Mouse (Mus musculus): ENCODE results near the gene Dtx3. TPM values are rescaled to one million over a fixed set of nuclear protein-coding genes. Genes with fewer than 3 reads are reported as not detected.
"Not testable (repeated sequence)": the region's sequence is repeated elsewhere in the genome, so short reads cannot be mapped to it uniquely, and the experiment has no call there.

Gene Dtx3
- polyA plus RNA-seq, 1 experiment, result 157 TPM

- 87% methylated on average over 8 of the region's 8 CpGs for WGBS
- Histone ChIP-seq H3K4me3 (replicated peaks; ENCODE audit: extremely low read depth, low read depth, low read length) (no peak overlapping the region), H3K4me1 (ENCODE audit: control insufficient read depth, insufficient read depth, low read length) (peaks cover 6% of the 10 kb centered on the region)
- TF ChIP-seq CTCF (IDR thresholded peaks at IDR 0.05; ENCODE audit: insufficient read depth, low read length) (no peak), POLR2A (IDR thresholded peaks at IDR 0.05; ENCODE audit: borderline replicate concordance, extremely low read depth, low read depth, low read length) (0 out of 2 replicates have a peak, but pooled peaks have one; percentile 2)
- no peak for DNase-seq
These were observed 1.6 kb upstream of the Dtx3 start for GRCm38 (mm10) chr10:127197104-127197503.

DNA sequence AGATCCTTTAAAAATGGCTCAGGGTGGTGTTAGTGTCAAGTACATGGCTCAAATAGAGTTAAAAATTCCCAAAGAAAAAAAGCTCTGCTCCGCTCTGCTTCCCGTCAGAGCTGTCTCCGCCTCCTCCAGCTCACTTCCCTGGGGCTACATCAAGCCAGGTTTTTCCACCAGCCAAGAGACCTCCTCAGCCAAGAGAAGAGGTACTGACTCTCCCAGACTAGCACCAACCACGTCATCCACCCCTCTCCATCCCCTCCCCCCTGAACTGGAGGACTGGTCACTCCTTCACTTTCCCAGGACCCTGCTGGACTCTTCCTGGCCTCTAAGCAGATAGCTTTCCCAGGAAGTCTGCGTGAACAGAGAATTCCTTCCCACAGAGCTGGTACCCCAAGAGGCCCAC lies 864 bp upstream of the Dtx3 start:
- no peak; the same call in 1 of the 2 replicates for TF ChIP-seq POLR2A (IDR thresholded peaks at IDR 0.05; ENCODE audit: borderline replicate concordance, extremely low read depth, low read depth, low read length)
- TF ChIP-seq CTCF (IDR thresholded peaks at IDR 0.05; ENCODE audit: insufficient read depth, low read length), result no peak
- peak; percentile 38 for DNase-seq
- Histone ChIP-seq H3K4me3 (replicated peaks; ENCODE audit: extremely low read depth, low read depth, low read length) (peak overlapping the region; percentile 25), H3K4me1 (ENCODE audit: control insufficient read depth, insufficient read depth, low read length) (peaks cover 6% of the 10 kb centered on the region)
- 10% methylated on average over 5 of the region's 5 CpGs for WGBS

GRCm38 (mm10) chr10:127194428-127195327 lies 850 bp downstream of the Dtx3 start:
- DNase-seq, result peak; percentile 73
- 7% methylated on average over 22 of the region's 22 CpGs for WGBS
- Histone ChIP-seq H3K4me3 (replicated peaks; ENCODE audit: extremely low read depth, low read depth, low read length) (peak overlapping the region; percentile 80), H3K4me1 (ENCODE audit: control insufficient read depth, insufficient read depth, low read length) (peaks cover 6% of the 10 kb centered on the region)
- TF ChIP-seq CTCF (IDR thresholded peaks at IDR 0.05; ENCODE audit: insufficient read depth, low read length) (no peak), POLR2A (IDR thresholded peaks at IDR 0.05; ENCODE audit: borderline replicate concordance, extremely low read depth, low read depth, low read length) (peak; percentile 58; the same call in 1 of the 2 replicates)

DNA sequence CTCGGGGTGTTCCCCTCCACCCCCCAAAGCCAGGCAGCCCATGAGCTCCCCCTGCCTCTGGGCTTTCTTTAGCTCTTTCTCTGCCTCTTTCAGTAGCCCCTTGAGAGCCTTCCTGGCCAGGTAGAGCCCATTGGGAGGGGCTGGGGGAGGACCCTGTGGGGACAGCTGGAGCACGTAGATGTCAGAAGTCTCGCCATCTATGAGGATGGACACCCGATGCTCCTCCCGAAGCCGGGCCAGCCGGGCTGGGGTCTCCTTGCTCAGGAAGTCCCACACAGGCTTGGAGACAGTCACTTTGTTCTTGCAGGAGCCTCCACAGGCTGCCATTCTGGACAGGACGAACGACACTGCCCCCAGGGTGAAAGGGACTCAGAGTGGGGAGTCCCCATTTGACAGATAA lies 2.5 kb downstream of the Dtx3 start:
- no peak for DNase-seq
- no peak overlapping the region for H3K4me3 ChIP-seq (replicated peaks; ENCODE audit: extremely low read depth, low read depth, low read length)
- H3K4me1 ChIP-seq (ENCODE audit: control insufficient read depth, insufficient read depth, low read length), result peaks cover 6% of the 10 kb centered on the region
- WGBS, result 93% methylated on average over 9 of the region's 9 CpGs
- TF ChIP-seq CTCF (IDR thresholded peaks at IDR 0.05; ENCODE audit: insufficient read depth, low read length), result no peak
- no peak for TF ChIP-seq POLR2A (IDR thresholded peaks at IDR 0.05; ENCODE audit: borderline replicate concordance, extremely low read depth, low read depth, low read length)

DNA sequence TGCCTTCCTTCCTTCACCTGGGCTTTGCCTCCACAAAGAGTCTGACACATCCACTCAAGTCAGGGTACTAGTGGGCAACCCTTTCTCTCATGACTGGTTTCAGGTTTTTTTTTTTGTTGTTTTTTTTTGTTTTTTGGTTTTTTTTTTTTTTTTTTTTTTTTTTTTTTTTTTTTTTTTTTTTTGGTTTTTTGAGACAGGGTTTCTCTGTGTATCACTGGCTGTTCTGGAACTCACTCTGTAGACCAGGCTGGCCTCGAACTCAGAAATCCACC lies 3.5 kb downstream of the Dtx3 start:
- not testable (repeated sequence) for H3K4me1 ChIP-seq (ENCODE audit: control insufficient read depth, insufficient read depth, low read length); H3K4me3 ChIP-seq (replicated peaks; ENCODE audit: extremely low read depth, low read depth, low read length); DNase-seq
- 78% methylated on average over 1 of the region's 1 CpGs for WGBS

- DNase-seq, result no peak
- 73% methylated on average over 19 of the region's 19 CpGs for WGBS
- Histone ChIP-seq H3K4me1 (ENCODE audit: control insufficient read depth, insufficient read depth, low read length) (peaks cover 3% of the 10 kb centered on the region), H3K4me3 (replicated peaks; ENCODE audit: extremely low read depth, low read depth, low read length) (no peak overlapping the region)
- TF ChIP-seq POLR2A (IDR thresholded peaks at IDR 0.05; ENCODE audit: borderline replicate concordance, extremely low read depth, low read depth, low read length) (no peak), CTCF (IDR thresholded peaks at IDR 0.05; ENCODE audit: insufficient read depth, low read length) (no peak)
These were observed 4.1 kb downstream of the Dtx3 start for GRCm38 (mm10) chr10:127191191-127192056.

- DNase-seq, result no peak
- H3K4me3 ChIP-seq (replicated peaks; ENCODE audit: extremely low read depth, low read depth, low read length), result no peak overlapping the region
- TF ChIP-seq CTCF (IDR thresholded peaks at IDR 0.05; ENCODE audit: insufficient read depth, low read length), result no peak
- no peak for TF ChIP-seq POLR2A (IDR thresholded peaks at IDR 0.05; ENCODE audit: borderline replicate concordance, extremely low read depth, low read depth, low read length)
- H3K4me1 ChIP-seq (ENCODE audit: control insufficient read depth, insufficient read depth, low read length), result peaks cover 3% of the 10 kb centered on the region
- WGBS, result 65% methylated on average over 14 of the region's 14 CpGs
These were observed 4.9 kb downstream of the Dtx3 start for GRCm38 (mm10) chr10:127190398-127191190.

DNA sequence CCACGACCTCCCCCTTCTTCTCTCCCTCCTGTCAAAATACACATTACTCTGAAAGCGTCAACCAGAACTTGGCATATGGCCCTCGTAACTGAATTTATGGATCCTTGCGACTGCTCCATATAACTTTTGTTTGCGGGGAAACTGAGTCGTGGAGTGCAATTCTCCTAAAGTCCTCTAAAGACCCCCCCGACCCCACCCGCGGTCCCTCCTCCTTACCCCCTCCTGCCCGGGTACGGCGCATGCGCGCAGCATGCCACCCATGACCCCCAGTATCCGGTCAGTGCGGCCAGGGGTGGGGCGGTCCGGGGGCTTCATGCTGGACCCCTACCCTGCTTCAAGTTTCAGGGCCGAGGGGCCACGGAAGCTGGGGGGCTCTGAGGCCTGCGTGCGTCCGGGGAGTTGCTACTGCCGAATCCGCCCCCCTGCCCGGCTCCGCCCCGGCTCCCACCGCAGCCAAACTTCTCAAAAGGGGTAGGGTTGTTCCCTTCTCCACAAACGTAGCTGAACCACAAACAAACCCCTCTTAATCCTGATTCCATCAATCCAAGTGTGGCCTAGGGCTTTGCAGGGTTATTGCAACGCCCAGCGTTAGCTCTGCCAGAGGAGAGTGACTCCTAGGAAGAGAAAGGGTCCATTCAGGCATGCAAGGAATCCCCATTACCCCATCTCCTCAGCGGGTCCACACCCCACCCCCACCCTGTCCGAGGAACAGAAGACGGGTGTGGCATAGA lies 5.7 kb downstream of the Dtx3 start, which contains the start of gene Arhgef25:
Arhgef25 (minus strand) TSS at position 433 of the 731 bp plus-strand sequence.
- WGBS, result 12% methylated on average over 35 of the region's 35 CpGs
- H3K4me3 ChIP-seq (replicated peaks; ENCODE audit: extremely low read depth, low read depth, low read length), result peak within 1 kb of the TSS; percentile 54
- 0 out of 2 replicates have a peak, but pooled peaks have one; percentile 7 for TF ChIP-seq POLR2A (IDR thresholded peaks at IDR 0.05; ENCODE audit: borderline replicate concordance, extremely low read depth, low read depth, low read length)
- no peak for TF ChIP-seq CTCF (IDR thresholded peaks at IDR 0.05; ENCODE audit: insufficient read depth, low read length)
- H3K4me1 ChIP-seq (ENCODE audit: control insufficient read depth, insufficient read depth, low read length), result peaks cover 2% of the 10 kb centered on the region
- peak; percentile 49 for DNase-seq

Data from lung, adult 2 months (tissue).